Mouse (Mus musculus) WW6 (cell line): ENCODE results near the gene Smyd4.
A peak's percentile ranks its signal among the peaks of the same experiment; 100 is the strongest.

Experiments used
- DNase-seq: peaks from one replicate; pipeline ENCODE4 v3.0.0-alpha.2; 2013; ENCODE audit warnings: low read depth, low spot score

Smyd4 gene

DNA sequence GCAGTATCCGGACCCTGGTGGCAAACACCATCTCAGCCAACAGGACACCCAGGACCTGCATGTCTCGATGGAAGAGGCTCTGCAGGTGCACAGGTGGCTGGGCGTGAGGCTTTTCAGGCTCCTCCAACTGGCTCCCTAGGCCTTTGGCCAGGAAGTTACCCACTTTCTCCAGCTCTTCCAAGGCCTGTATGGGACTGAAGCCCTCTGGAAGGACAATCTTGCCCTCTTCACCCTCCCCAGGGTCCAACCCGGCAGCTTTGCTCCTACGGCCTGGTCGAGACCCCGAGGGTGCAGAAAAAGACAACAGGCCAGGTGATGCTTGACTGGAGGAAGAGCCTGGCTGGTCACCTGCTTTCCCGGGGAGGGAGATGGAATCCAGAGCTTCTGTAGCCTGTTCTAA, 103.8 kb downstream of the Smyd4 start:
- DNase-seq = no peak

DNA sequence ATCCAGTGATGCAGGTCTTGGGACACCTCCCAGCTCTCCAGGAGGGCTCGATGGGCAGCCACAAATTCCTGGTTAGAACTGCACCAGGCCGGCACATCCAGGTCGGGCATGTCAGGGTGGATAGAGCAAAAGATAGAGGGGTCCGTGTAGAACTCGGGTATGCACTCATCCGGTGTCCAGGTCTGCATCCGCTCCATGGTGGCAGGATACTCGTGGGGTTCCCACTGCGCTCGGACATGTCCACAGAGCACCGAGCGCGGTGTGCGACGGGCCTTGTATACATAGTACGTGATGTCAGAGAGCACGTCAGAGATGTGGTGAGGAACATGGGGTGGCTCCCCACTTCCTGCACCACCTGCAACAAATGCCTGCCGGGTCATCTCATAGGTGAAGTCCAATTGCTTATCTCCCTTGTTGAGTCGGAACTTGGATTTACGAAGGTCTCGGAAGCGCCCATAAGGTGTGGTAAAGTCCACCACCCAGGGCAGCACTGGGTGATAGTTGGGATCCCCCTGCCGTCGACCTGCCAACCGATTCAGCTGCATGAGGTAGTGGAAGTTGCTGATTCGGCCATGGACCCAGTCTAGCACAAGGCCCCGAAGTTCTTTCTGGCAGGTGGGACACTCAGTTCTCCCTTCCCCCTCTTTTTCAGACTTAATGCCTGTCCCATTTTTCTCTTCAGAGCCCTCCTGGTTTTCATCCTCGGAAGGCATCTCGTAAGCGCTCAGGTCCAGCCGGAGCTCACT, 104.8 kb downstream of the Smyd4 start:
- DNase-seq = no peak

DNA sequence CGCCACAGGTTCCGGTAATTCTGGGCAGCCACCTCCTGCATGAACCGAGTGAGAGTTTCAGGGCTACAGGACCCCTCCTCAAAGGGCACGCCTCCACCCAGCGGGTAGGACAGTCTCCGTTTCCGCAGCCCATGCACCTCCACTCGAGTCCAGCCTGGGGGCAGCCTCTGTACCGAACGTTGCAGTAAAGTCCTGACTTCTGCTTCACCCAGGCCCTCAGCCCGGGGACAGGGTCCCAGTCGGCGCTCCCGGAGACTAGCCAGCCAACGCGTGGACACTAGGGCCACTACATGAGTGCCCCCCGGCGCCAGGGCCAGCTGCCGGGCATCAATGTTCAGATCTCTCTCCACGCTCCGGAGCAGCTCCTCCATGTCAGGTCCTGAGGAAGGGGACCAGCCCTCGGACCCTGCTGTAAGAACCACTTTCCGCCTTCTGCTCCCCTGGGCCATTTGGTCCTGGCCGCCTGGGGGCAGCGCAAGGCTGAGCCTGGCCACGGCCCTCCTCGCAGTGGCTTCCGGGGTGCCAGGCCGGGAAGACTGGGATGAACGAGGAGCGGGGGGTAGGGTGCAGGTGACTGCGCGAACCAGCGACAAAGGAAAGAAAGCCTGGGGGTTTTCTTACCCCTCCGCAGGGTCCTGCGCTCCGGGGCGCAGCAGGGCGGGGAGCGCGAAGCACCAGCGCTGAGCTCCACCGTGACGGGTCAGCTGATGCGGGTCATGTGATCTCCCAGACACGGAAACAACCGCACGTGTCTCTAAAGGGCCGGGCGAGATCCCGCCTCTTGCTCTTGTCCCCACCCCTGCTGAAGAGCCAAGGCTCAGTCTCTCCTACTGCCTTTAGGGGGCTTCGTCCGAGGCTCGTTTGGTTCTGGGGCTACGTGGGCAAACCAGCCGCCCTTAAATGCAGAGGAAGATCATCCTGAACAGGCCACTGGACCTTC, 106.0 kb downstream of the Smyd4 start, which contains the start of gene Wdr81:
Gene Wdr81 (minus strand): TSS at position 727 of the 940 bp plus-strand sequence.
- peak; percentile 86 for DNase-seq
